Mouse (Mus musculus) testis, adult 2 months (tissue): ENCODE measurements around the gene Romo1.

ENCODE experiments used
- CTCF ChIP-seq: fragments of 200-500 bp; IDR thresholded peaks from 2 replicates; pipeline ENCODE4 v1.5.1; 2012; ENCODE audit warnings: low read depth, mild to moderate bottlenecking, inconsistent platforms, low read length, moderate library complexity; ENCODE audit not compliant: control insufficient read depth, insufficient read depth, insufficient replicate concordance
- POLR2A ChIP-seq: fragments of 200-500 bp; IDR thresholded peaks from 2 replicates; pipeline ENCODE4 v1.6.1; 2012; ENCODE audit warnings: low read depth, mild to moderate bottlenecking, inconsistent platforms, low read length, moderate library complexity; ENCODE audit not compliant: control insufficient read depth

DNA sequence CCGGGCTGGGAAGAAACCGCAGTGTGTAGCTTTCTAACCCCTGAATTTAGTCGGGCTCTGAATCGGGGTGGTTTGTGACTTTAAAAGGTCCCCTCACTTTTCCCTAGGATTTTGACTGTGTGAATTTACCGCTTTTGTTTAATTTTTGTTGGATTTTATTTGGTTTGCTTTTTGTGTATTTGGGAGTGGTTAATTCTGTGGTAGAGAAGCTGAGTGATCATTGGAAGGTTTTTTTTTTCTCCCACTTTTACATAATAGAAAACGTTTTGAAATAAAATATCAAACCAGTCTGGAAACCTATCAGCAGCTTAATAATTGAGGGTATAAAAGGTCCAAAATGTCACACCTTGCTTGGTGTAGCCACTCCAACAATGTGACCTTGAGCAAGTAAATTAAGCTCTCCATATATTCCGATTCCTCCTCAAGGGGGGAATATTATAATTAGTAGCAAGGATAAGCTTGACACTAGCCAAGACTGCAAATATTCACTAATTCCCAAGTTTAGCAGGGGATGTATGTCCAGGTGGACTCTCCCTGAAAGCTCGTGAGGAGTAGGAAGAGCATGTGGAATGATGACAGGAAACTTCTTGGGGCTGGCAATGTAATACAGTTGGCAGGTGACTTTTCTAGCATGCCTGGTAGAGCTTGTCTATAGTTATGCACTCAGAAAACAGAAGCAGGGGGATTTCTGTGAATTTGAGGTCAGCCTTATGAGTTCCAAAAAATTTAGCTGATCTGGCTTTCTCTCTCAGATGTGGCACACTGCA, 37.2 kb downstream of the Romo1 start:
- TF ChIP-seq CTCF = no peak
- TF ChIP-seq POLR2A = no peak
